Mouse (Mus musculus) G1E (cell line): Measurements from ENCODE around the gene Spem1. TPM values are rescaled to one million over a fixed set of nuclear protein-coding genes. Genes with fewer than 3 reads are reported as not detected.

Source experiments
- ATAC-seq: 2 replicates; pipeline ENCODE4 v1.8.0; 2016; ENCODE audit warnings: mild to moderate bottlenecking; ENCODE audit not compliant: insufficient number of reproducible peaks, poor library complexity, low FRiP score, severe bottlenecking; ENCODE audit errors: extremely low read depth
- DNase-seq: peaks from one replicate; pipeline ENCODE4 v3.0.0; 2012; ENCODE audit warnings: low spot score
- H3K27me3 ChIP-seq: 2 replicates; pipeline ENCODE4 v1.6.1; 2012; ENCODE audit warnings: mild to moderate bottlenecking, low read length, inconsistent platforms; ENCODE audit not compliant: insufficient read depth
- H3K36me3 ChIP-seq: replicated peaks from 2 replicates; pipeline ENCODE3; 2012; ENCODE audit warnings: mild to moderate bottlenecking, inconsistent platforms
- H3K4me1 ChIP-seq: 2 replicates; pipeline ENCODE4 v1.6.1; 2012; ENCODE audit warnings: low read depth, low read length, inconsistent platforms, mixed read lengths; ENCODE audit not compliant: insufficient read depth
- H3K4me3 ChIP-seq: 2 replicates; pipeline ENCODE4 v1.5.1; 2012; ENCODE audit warnings: low read depth, mild to moderate bottlenecking, inconsistent platforms, low read length, moderate library complexity, mixed read lengths
- H3K9me3 ChIP-seq: replicated peaks from 2 replicates; pipeline ENCODE4 v1.6.1; 2012; ENCODE audit warnings: inconsistent platforms
- CTCF ChIP-seq: IDR thresholded peaks from 2 replicates; pipeline ENCODE4 v1.5.1; 2012; ENCODE audit warnings: low read depth, low read length, inconsistent platforms, mixed read lengths
- GATA1 ChIP-seq: IDR thresholded peaks from 2 replicates; pipeline ENCODE4 v1.6.1; 2012; ENCODE audit warnings: borderline replicate concordance, low read length, inconsistent platforms, mixed read lengths
- GATA2 ChIP-seq: IDR thresholded peaks from 2 replicates; pipeline ENCODE4 v1.6.1; 2012; ENCODE audit warnings: low read depth, low read length, inconsistent platforms, borderline replicate concordance
- POLR2AphosphoS5 ChIP-seq: IDR thresholded peaks from 2 replicates; pipeline ENCODE4 v1.6.1; 2012; ENCODE audit warnings: low read depth, low read length, inconsistent platforms; ENCODE audit not compliant: insufficient replicate concordance
- TAL1 ChIP-seq: conservative IDR thresholded peaks from 2 replicates; pipeline ENCODE4 v1.6.1; 2012; ENCODE audit warnings: low read depth, low read length, inconsistent platforms, mixed read lengths
- polyA plus RNA-seq: library from polyadenylated mRNA; stranded (reverse); fragments of >175 nt; gene quantifications from 2 replicates; pipeline ENCODE4 v1.2.3, GENCODE M21; 2012
- total RNA-seq, 2 experiments: library from RNA; stranded (forward) in 1 of 2; stranded (reverse) in 1 of 2; fragments of 200-1000 nt in 1 of 2; fragments of >200 nt in 1 of 2; fragmentation: Nextera tagmentation in 1 of 2; gene quantifications; 2 replicates each; pipeline ENCODE4 v1.2.3; 2014 to 2017

Spem1 gene
- total and polyA plus RNA-seq, 3 experiments = 0.11 TPM; not detected in 2

- H3K27me3 ChIP-seq = peaks cover 20% of the 10 kb centered on the region
- H3K4me1 ChIP-seq = peaks cover 8% of the 10 kb centered on the region
- H3K4me3 ChIP-seq = no peak overlapping the region
- TF ChIP-seq GATA2 (no peak), POLR2AphosphoS5 (no peak), GATA1 (no peak), CTCF (no peak), TAL1 (no peak)
- DNase-seq (no peak), ATAC-seq (no peak)
- peaks cover 53% of the 10 kb centered on the region for H3K36me3 ChIP-seq
- H3K9me3 ChIP-seq = no peaks in the 10 kb centered on the region
Measured at GRCm38 (mm10) chr11:69776488-69776887, 45.5 kb downstream of the Spem1 start.

- Histone ChIP-seq H3K27me3 (peaks cover 18% of the 10 kb centered on the region), H3K9me3 (no peaks in the 10 kb centered on the region), H3K4me1 (peaks cover 8% of the 10 kb centered on the region), H3K4me3 (no peak overlapping the region), H3K36me3 (peaks cover 55% of the 10 kb centered on the region)
- no peak for TF ChIP-seq GATA2
- no peak for TF ChIP-seq GATA1
- no peak for TF ChIP-seq TAL1
- no peak for TF ChIP-seq POLR2AphosphoS5
- TF ChIP-seq CTCF = no peak
- ATAC-seq (no peak), DNase-seq (no peak)
Measured at GRCm38 (mm10) chr11:69775716-69776115, 46.3 kb downstream of the Spem1 start.

GRCm38 (mm10) chr11:69774961-69775360 is 47.0 kb downstream of the Spem1 start:
- H3K36me3 ChIP-seq = peaks cover 61% of the 10 kb centered on the region
- TF ChIP-seq GATA2 (no peak), CTCF (no peak), POLR2AphosphoS5 (no peak), GATA1 (no peak), TAL1 (no peak)
- ATAC-seq = no peak
- no peak for DNase-seq
- peaks cover 8% of the 10 kb centered on the region for H3K4me1 ChIP-seq
- H3K9me3 ChIP-seq = no peaks in the 10 kb centered on the region
- peaks cover 15% of the 10 kb centered on the region; the same call in 1 of the 2 replicates for H3K27me3 ChIP-seq
- H3K4me3 ChIP-seq = no peak overlapping the region

Other genes starting within 250 kb of the Spem1 start
Only the 20 nearest of the 44 such genes appear.
- gene Polr2a, start 63.5 kb downstream of the Spem1 start, total RNA-seq (2014; fragmentation: Nextera tagmentation) = 192 and 251 TPM in 2 replicates
- gene Polr2a, start 63.5 kb downstream of the Spem1 start, total RNA-seq (2017) = 21.3 and 26.2 TPM in 2 replicates
- 116 and 119 TPM in 2 replicates for gene Polr2a, start 63.5 kb downstream of the Spem1 start, polyA plus RNA-seq
- gene Slc35g3, start 60.2 kb downstream of the Spem1 start, total RNA-seq (2014; fragmentation: Nextera tagmentation) = 1.1 TPM in 1 of 2 replicates, not detected in the other
- gene Slc35g3, start 60.2 kb downstream of the Spem1 start, total RNA-seq (2017) = 0.27 TPM in 1 of 2 replicates, not detected in the other
- gene Slc35g3, start 60.2 kb downstream of the Spem1 start, polyA plus RNA-seq = 0.18 TPM in 2 replicates
- gene Zbtb4, start 56.3 kb downstream of the Spem1 start, total RNA-seq (2014; fragmentation: Nextera tagmentation) = 18.4 and 19.0 TPM in 2 replicates
- 5.6 and 8.6 TPM in 2 replicates for gene Zbtb4, start 56.3 kb downstream of the Spem1 start, total RNA-seq (2017)
- 13.0 and 13.4 TPM in 2 replicates for gene Zbtb4, start 56.3 kb downstream of the Spem1 start, polyA plus RNA-seq
- gene Chrnb1, start 26.2 kb downstream of the Spem1 start, total RNA-seq (2014; fragmentation: Nextera tagmentation) = 2.3 and 2.8 TPM in 2 replicates
- 1.1 and 1.2 TPM in 2 replicates for gene Chrnb1, start 26.2 kb downstream of the Spem1 start, total RNA-seq (2017)
- 0.39 and 0.50 TPM in 2 replicates for gene Chrnb1, start 26.2 kb downstream of the Spem1 start, polyA plus RNA-seq
- 24.9 and 28.9 TPM in 2 replicates for gene Fgf11, start 20.3 kb downstream of the Spem1 start, total RNA-seq (2014; fragmentation: Nextera tagmentation)
- 3.6 and 4.2 TPM in 2 replicates for gene Fgf11, start 20.3 kb downstream of the Spem1 start, total RNA-seq (2017)
- 7.7 and 8.6 TPM in 2 replicates for gene Fgf11, start 20.3 kb downstream of the Spem1 start, polyA plus RNA-seq
- gene Tmem102, start 16.6 kb downstream of the Spem1 start, total RNA-seq (2014; fragmentation: Nextera tagmentation) = not detected in 2 replicates
- gene Tmem102, start 16.6 kb downstream of the Spem1 start, total RNA-seq (2017) = not detected in 2 replicates
- gene Tmem102, start 16.6 kb downstream of the Spem1 start, polyA plus RNA-seq = not detected in 2 replicates
- gene Gm39566, start 6.9 kb downstream of the Spem1 start, total RNA-seq (2014; fragmentation: Nextera tagmentation) = not detected in 2 replicates
- gene Gm39566, start 6.9 kb downstream of the Spem1 start, total RNA-seq (2017) = 0.05 and 0.06 TPM in 2 replicates
- not detected in 2 replicates for gene Gm39566, start 6.9 kb downstream of the Spem1 start, polyA plus RNA-seq
- gene Spem2, start 3.7 kb downstream of the Spem1 start, total RNA-seq (2014; fragmentation: Nextera tagmentation) = not detected in 2 replicates
- gene Spem2, start 3.7 kb downstream of the Spem1 start, total RNA-seq (2017) = not detected in 2 replicates
- not detected in 2 replicates for gene Spem2, start 3.7 kb downstream of the Spem1 start, polyA plus RNA-seq
- 3.0 and 6.8 TPM in 2 replicates for gene Nlgn2, start 15.6 kb upstream of the Spem1 start, total RNA-seq (2014; fragmentation: Nextera tagmentation)
- gene Nlgn2, start 15.6 kb upstream of the Spem1 start, total RNA-seq (2017) = 0.93 and 1.5 TPM in 2 replicates
- gene Nlgn2, start 15.6 kb upstream of the Spem1 start, polyA plus RNA-seq = 3.1 and 3.5 TPM in 2 replicates
- 116 and 202 TPM in 2 replicates for gene Tmem256, start 16.3 kb upstream of the Spem1 start, total RNA-seq (2014; fragmentation: Nextera tagmentation)
- gene Tmem256, start 16.3 kb upstream of the Spem1 start, total RNA-seq (2017) = 409 and 434 TPM in 2 replicates
- gene Tmem256, start 16.3 kb upstream of the Spem1 start, polyA plus RNA-seq = 513 and 777 TPM in 2 replicates
- gene Plscr3, start 24.2 kb upstream of the Spem1 start, total RNA-seq (2014; fragmentation: Nextera tagmentation) = 26.2 and 32.3 TPM in 2 replicates
- 9.3 and 12.1 TPM in 2 replicates for gene Plscr3, start 24.2 kb upstream of the Spem1 start, total RNA-seq (2017)
- 54.2 and 61.1 TPM in 2 replicates for gene Plscr3, start 24.2 kb upstream of the Spem1 start, polyA plus RNA-seq
- gene Tnk1, start 36.5 kb upstream of the Spem1 start, total RNA-seq (2014; fragmentation: Nextera tagmentation) = 4.3 and 9.0 TPM in 2 replicates
- 0.82 and 1.5 TPM in 2 replicates for gene Tnk1, start 36.5 kb upstream of the Spem1 start, total RNA-seq (2017)
- 0.47 and 0.95 TPM in 2 replicates for gene Tnk1, start 36.5 kb upstream of the Spem1 start, polyA plus RNA-seq
- not detected in 2 replicates for gene Tmem95, start 55.8 kb upstream of the Spem1 start, total RNA-seq (2014; fragmentation: Nextera tagmentation)
- not detected in 2 replicates for gene Tmem95, start 55.8 kb upstream of the Spem1 start, total RNA-seq (2017)
- gene Tmem95, start 55.8 kb upstream of the Spem1 start, polyA plus RNA-seq = not detected in 2 replicates
- gene Kctd11, start 59.2 kb upstream of the Spem1 start, total RNA-seq (2014; fragmentation: Nextera tagmentation) = 0.90 TPM in 1 of 2 replicates, not detected in the other
- gene Kctd11, start 59.2 kb upstream of the Spem1 start, total RNA-seq (2017) = 0.52 and 0.55 TPM in 2 replicates
- gene Kctd11, start 59.2 kb upstream of the Spem1 start, polyA plus RNA-seq = 0.34 and 0.39 TPM in 2 replicates
- gene Acap1, start 73.4 kb upstream of the Spem1 start, total RNA-seq (2014; fragmentation: Nextera tagmentation) = 94.6 and 98.7 TPM in 2 replicates
- 103 and 118 TPM in 2 replicates for gene Acap1, start 73.4 kb upstream of the Spem1 start, total RNA-seq (2017)
- gene Acap1, start 73.4 kb upstream of the Spem1 start, polyA plus RNA-seq = 184 and 216 TPM in 2 replicates
- 6.6 and 7.2 TPM in 2 replicates for gene 2810408A11Rik, start 78.8 kb upstream of the Spem1 start, total RNA-seq (2014; fragmentation: Nextera tagmentation)
- gene 2810408A11Rik, start 78.8 kb upstream of the Spem1 start, total RNA-seq (2017) = 1.7 and 4.4 TPM in 2 replicates
- gene 2810408A11Rik, start 78.8 kb upstream of the Spem1 start, polyA plus RNA-seq = 0.62 and 1.2 TPM in 2 replicates
- gene Neurl4, start 78.9 kb upstream of the Spem1 start, total RNA-seq (2014; fragmentation: Nextera tagmentation) = 25.7 and 39.6 TPM in 2 replicates
- gene Neurl4, start 78.9 kb upstream of the Spem1 start, total RNA-seq (2017) = 27.2 and 30.2 TPM in 2 replicates
- 87.0 and 110 TPM in 2 replicates for gene Neurl4, start 78.9 kb upstream of the Spem1 start, polyA plus RNA-seq
- 305 and 344 TPM in 2 replicates for gene Gps2, start 91.7 kb upstream of the Spem1 start, total RNA-seq (2014; fragmentation: Nextera tagmentation)
- gene Gps2, start 91.7 kb upstream of the Spem1 start, total RNA-seq (2017) = 44.9 and 45.8 TPM in 2 replicates
- gene Gps2, start 91.7 kb upstream of the Spem1 start, polyA plus RNA-seq = 203 and 216 TPM in 2 replicates
- 1,285 and 1,536 TPM in 2 replicates for gene Eif5a, start 99.8 kb upstream of the Spem1 start, total RNA-seq (2014; fragmentation: Nextera tagmentation)
- gene Eif5a, start 99.8 kb upstream of the Spem1 start, total RNA-seq (2017) = 763 and 764 TPM in 2 replicates
- gene Eif5a, start 99.8 kb upstream of the Spem1 start, polyA plus RNA-seq = 2,879 and 2,909 TPM in 2 replicates
- 1.4 and 1.6 TPM in 2 replicates for gene Ybx2, start 113.6 kb upstream of the Spem1 start, total RNA-seq (2014; fragmentation: Nextera tagmentation)
- gene Ybx2, start 113.6 kb upstream of the Spem1 start, total RNA-seq (2017) = 0.23 TPM in 1 of 2 replicates, not detected in the other
- 0.04 TPM in 1 of 2 replicates, not detected in the other for gene Ybx2, start 113.6 kb upstream of the Spem1 start, polyA plus RNA-seq